Mouse (Mus musculus): ENCODE measurements around the gene Nlrp1b. TPM values are rescaled to one million over a fixed set of nuclear protein-coding genes. Genes with fewer than 3 reads are reported as not detected.

Gene Nlrp1b
- polyA plus RNA-seq, 1 experiment from 2014 or later: 0.22 TPM

Other genes with a start within 250 kb of the Nlrp1b start
- 210 and 227 TPM in 2 replicates for gene C1qbp, start 247.7 kb downstream of the Nlrp1b start, polyA plus RNA-seq (2014; fragmentation: Nextera tagmentation; extraction: Ambion mirVana)
- 20.8 and 22.7 TPM in 2 replicates for gene Dhx33, start 226.3 kb downstream of the Nlrp1b start, polyA plus RNA-seq (2014; fragmentation: Nextera tagmentation; extraction: Ambion mirVana)
- gene Mis12, start 211.1 kb downstream of the Nlrp1b start, polyA plus RNA-seq (2014; fragmentation: Nextera tagmentation; extraction: Ambion mirVana): 29.9 and 34.0 TPM in 2 replicates
- gene Derl2, start 210.9 kb downstream of the Nlrp1b start, polyA plus RNA-seq (2014; fragmentation: Nextera tagmentation; extraction: Ambion mirVana): 42.6 and 43.3 TPM in 2 replicates
- 58.5 and 58.8 TPM in 2 replicates for gene 6330403K07Rik, start 197.2 kb downstream of the Nlrp1b start, polyA plus RNA-seq (2014; fragmentation: Nextera tagmentation; extraction: Ambion mirVana)
- 0.20 TPM in 1 of 2 replicates, not detected in the other for gene Nlrp1a, start 86.0 kb downstream of the Nlrp1b start, polyA plus RNA-seq (2014; fragmentation: Nextera tagmentation; extraction: Ambion mirVana)

All from stomach, embryonic 14.5 days (tissue).